Mouse (Mus musculus): ENCODE data around the gene Cds2. TPM values are rescaled to one million over a fixed set of nuclear protein-coding genes. Genes with fewer than 3 reads are reported as not detected.

Cds2 gene
- polyA plus RNA-seq, 1 experiment = 181 TPM

GRCm38 (mm10) chr2:132343846-132344245 is 80.9 kb downstream of the Cds2 start:
- no peak for TF ChIP-seq CTCF (IDR thresholded peaks at IDR 0.05; ENCODE audit: insufficient read depth, low read depth, low read length)
- no peak for TF ChIP-seq POLR2A (IDR thresholded peaks at IDR 0.05; ENCODE audit: insufficient read depth, low read depth, low read length)
- Histone ChIP-seq H3K4me3 (ENCODE audit: insufficient read depth, low read depth, low read length) (no peak overlapping the region), H3K4me1 (ENCODE audit: control insufficient read depth, insufficient read depth, low read length) (no peaks in the 10 kb centered on the region), H3K27ac (ENCODE audit: insufficient read depth, low read depth, low read length) (no peak overlapping the region)
- WGBS = 91% methylated on average over 11 of the region's 11 CpGs

Other genes starting within 250 kb of the Cds2 start
- not detected in 2 replicates for gene Rassf2, start 232.9 kb upstream of the Cds2 start, polyA plus RNA-seq (2012; ENCODE audit: insufficient read depth, insufficient read length, low replicate concordance, missing spikeins)
- not detected in 2 replicates for gene Slc23a2, start 118.0 kb upstream of the Cds2 start, polyA plus RNA-seq (2012; ENCODE audit: insufficient read depth, insufficient read length, low replicate concordance, missing spikeins)
- 288 TPM in 1 of 2 replicates, not detected in the other for gene Tmem230, start 15.3 kb upstream of the Cds2 start, polyA plus RNA-seq (2012; ENCODE audit: insufficient read depth, insufficient read length, low replicate concordance, missing spikeins)
- not detected in 2 replicates for gene Pcna, start 9.8 kb upstream of the Cds2 start, polyA plus RNA-seq (2012; ENCODE audit: insufficient read depth, insufficient read length, low replicate concordance, missing spikeins)
- not detected in 2 replicates for gene Prokr2, start 122.3 kb downstream of the Cds2 start, polyA plus RNA-seq (2012; ENCODE audit: insufficient read depth, insufficient read length, low replicate concordance, missing spikeins)

Data from olfactory bulb, adult 2 months (tissue).